Mouse (Mus musculus) small intestine, adult 2 months (tissue): ENCODE data around the gene Tnfrsf9. TPM values are rescaled to one million over a fixed set of nuclear protein-coding genes. Genes with fewer than 3 reads are reported as not detected.

ENCODE experiments used
- H3K27ac ChIP-seq: fragments of 200-500 bp; 2 replicates; pipeline ENCODE4 v1.5.1; 2012; ENCODE audit warnings: low read depth, low read length, control low read depth, inconsistent platforms; ENCODE audit not compliant: insufficient read depth
- H3K27me3 ChIP-seq: fragments of 200-500 bp; 2 replicates; pipeline ENCODE4 v1.6.1; 2012; ENCODE audit warnings: mild to moderate bottlenecking, moderate library complexity, low read length, inconsistent platforms; ENCODE audit not compliant: control insufficient read depth, insufficient read depth
- H3K36me3 ChIP-seq: fragments of 200-500 bp; 2 replicates; pipeline ENCODE4 v1.6.1; 2012; ENCODE audit warnings: mild to moderate bottlenecking, low read length, control low read depth, inconsistent platforms; ENCODE audit not compliant: control insufficient read depth, insufficient read depth
- H3K4me1 ChIP-seq: fragments of 200-500 bp; 2 replicates; pipeline ENCODE4 v1.6.1; 2012; ENCODE audit warnings: low read length, inconsistent platforms, mixed read lengths; ENCODE audit not compliant: control insufficient read depth, insufficient read depth, insufficient read length
- H3K4me3 ChIP-seq: fragments of 200-500 bp; 2 replicates; pipeline ENCODE4 v1.5.1; 2012; ENCODE audit warnings: low read depth, mild to moderate bottlenecking, control low read depth, inconsistent platforms, low read length, moderate library complexity
- CTCF ChIP-seq: fragments of 200-500 bp; IDR thresholded peaks from 2 replicates; pipeline ENCODE4 v1.5.1; 2012; ENCODE audit warnings: low read depth, mild to moderate bottlenecking, control low read depth, inconsistent platforms, low read length, moderate library complexity, mixed read lengths; ENCODE audit not compliant: insufficient replicate concordance, insufficient read length; ENCODE audit errors: extremely low read depth
- POLR2A ChIP-seq: fragments of 200-500 bp; IDR thresholded peaks from 2 replicates; pipeline ENCODE4 v1.6.1; 2012; ENCODE audit warnings: low read depth, mild to moderate bottlenecking, control low read depth, inconsistent platforms, low read length, moderate library complexity
- WGBS: fragments of 180-500 bp; shearing (Covaris S2); methylation state at CpG from one replicate; pipeline ENCODE4 v1.1.7; 2018; 5-methylcytosine and 5-hydroxymethylcytosine counted together
- polyA plus RNA-seq: library from polyadenylated mRNA; depleted of rRNA; stranded (reverse); fragments of >200 nt; gene quantifications from 2 replicates; pipeline ENCODE4 v1.2.3, GENCODE M21; 2012

Tnfrsf9 gene
- polyA plus RNA-seq, 1 experiment, result 1.3 TPM

DNA sequence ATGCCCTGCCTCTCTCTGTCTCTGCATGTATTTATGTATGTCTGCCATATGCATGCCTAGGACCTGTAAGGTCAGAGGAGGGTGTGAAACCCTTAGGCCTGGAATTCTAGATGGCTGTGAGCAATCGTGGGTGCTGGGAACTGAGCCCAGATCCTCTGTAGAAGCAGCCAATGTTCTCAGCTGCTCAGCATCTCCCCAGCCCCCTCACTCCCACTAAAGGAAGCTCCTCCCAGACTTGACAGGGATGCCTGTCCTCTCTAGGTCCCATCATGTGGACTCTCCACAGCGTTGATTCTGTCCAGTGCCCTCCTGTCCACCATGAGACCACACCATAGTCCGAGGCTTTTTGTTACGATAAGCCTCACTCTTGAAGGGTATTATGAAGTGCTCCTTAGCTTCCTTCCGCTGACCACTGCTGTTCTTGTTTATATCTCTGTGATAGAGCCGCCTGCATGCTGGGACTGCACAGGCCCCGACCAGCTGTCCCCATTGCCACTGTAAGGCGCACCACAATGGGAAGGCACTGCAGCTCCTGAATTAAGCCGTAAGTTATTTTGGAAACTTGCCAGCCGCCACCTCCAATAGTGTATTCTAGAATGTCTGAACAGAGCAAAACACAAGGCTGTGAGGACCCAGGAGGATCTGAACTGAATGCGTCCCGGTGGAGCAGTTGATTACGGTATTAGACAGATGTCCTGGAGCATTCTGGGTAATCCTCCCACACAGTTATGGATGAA lies 42.2 kb downstream of the Tnfrsf9 start:
- TF ChIP-seq CTCF, result no peak
- WGBS, result 67% methylated on average over 13 of the region's 13 CpGs
- Histone ChIP-seq H3K27me3 (no peaks in the 10 kb centered on the region), H3K36me3 (no peaks in the 10 kb centered on the region), H3K4me3 (no peak overlapping the region), H3K27ac (no peak overlapping the region), H3K4me1 (no peaks in the 10 kb centered on the region)

DNA sequence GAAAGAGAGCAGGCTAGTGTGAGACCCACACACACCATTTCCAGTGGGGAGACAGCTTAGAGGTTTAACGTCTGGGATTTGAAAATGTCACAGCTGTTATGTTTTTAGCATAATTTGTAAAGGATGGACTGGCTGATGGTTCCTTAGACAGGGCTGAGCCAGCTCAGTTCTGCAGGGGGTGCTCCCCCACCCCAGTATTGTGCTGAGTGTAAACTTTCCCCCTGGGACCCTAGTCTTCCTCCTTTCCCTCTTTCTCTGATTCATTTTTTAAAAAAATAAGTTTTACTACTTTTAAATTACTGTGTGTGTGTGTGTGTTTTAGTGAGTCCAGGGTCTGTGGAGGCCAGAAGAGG lies 42.7 kb downstream of the Tnfrsf9 start:
- Histone ChIP-seq H3K4me1 (no peaks in the 10 kb centered on the region), H3K27me3 (no peaks in the 10 kb centered on the region), H3K36me3 (no peaks in the 10 kb centered on the region), H3K4me3 (no peak overlapping the region), H3K27ac (no peak overlapping the region)
- WGBS, result 49% methylated on average over 1 of the region's 1 CpGs
- TF ChIP-seq CTCF (no peak), POLR2A (no peak)

DNA sequence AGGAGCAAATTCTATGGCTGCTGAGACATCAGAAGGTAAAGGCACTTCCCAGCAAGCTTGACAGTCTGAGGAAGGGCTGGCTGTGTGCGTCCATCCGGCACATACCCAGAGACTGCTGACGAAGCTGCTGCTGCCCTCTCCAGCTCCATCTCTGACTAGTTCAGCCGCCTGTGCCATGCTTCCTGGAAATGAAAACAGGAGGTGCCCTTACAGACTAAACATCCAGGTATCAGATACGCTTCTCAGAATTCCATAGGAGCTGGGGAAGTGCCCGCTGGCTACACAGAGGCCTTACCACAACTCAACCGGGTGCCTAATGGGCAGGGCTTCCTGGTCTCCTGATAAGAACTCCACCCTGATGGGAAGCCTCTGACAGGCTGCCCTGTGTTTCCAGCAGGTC lies 44.2 kb downstream of the Tnfrsf9 start:
- Histone ChIP-seq H3K27ac (no peak overlapping the region), H3K36me3 (no peaks in the 10 kb centered on the region), H3K27me3 (no peaks in the 10 kb centered on the region), H3K4me1 (no peaks in the 10 kb centered on the region), H3K4me3 (no peak overlapping the region)
- TF ChIP-seq POLR2A (no peak), CTCF (no peak)
- 62% methylated on average over 7 of the region's 7 CpGs for WGBS

DNA sequence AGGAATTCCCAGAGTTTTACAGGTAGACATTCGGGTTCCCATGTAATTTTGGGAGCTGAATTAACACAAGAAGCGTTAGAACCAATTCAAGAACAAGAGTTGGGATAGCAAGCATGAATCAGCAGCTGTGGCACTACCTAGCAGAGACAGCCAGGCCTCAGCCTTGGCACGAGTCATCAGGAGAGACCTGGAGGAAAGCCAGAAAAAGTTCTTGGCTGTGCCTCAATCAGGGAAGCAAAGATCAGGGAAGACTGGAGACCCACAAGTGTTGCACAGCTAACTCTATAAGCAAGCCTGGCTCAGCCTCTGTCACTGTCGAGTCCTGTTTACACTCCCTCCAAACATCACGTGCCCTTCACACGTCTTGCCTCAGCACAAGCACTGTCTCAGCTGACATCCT lies 47.9 kb downstream of the Tnfrsf9 start:
- Histone ChIP-seq H3K4me1 (no peaks in the 10 kb centered on the region; the same call in 1 of the 2 replicates), H3K27me3 (no peaks in the 10 kb centered on the region), H3K4me3 (no peak overlapping the region), H3K36me3 (no peaks in the 10 kb centered on the region), H3K27ac (no peak overlapping the region)
- TF ChIP-seq CTCF (no peak), POLR2A (no peak)
- 13% methylated on average over 6 of the region's 6 CpGs for WGBS

DNA sequence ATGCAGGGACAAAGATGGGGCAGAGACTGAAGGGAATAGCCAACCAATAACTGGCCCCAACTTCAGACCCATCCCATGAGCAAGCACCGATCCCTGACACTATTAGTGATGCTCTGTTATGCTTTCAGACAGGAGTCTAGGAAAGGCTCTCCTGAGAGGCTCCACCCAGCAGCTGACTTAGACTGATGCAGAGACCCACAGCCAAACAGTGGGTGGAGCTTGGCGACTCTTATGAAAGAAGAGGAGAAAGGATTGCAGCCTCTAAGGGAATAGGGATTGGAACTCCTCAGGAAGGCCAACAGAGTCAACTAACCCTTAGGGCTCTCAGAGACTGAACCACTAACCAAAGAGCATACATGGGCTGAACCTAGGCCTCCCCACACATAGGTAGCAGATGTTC lies 49.3 kb downstream of the Tnfrsf9 start:
- H3K36me3 ChIP-seq, result no peaks in the 10 kb centered on the region
- TF ChIP-seq POLR2A (no peak), CTCF (no peak)
- no peak overlapping the region for H3K4me3 ChIP-seq
- no peaks in the 10 kb centered on the region for H3K27me3 ChIP-seq
- H3K27ac ChIP-seq, result no peak overlapping the region
- 53% methylated on average over 2 of the region's 2 CpGs for WGBS
- no peaks in the 10 kb centered on the region; the same call in 1 of the 2 replicates for H3K4me1 ChIP-seq

DNA sequence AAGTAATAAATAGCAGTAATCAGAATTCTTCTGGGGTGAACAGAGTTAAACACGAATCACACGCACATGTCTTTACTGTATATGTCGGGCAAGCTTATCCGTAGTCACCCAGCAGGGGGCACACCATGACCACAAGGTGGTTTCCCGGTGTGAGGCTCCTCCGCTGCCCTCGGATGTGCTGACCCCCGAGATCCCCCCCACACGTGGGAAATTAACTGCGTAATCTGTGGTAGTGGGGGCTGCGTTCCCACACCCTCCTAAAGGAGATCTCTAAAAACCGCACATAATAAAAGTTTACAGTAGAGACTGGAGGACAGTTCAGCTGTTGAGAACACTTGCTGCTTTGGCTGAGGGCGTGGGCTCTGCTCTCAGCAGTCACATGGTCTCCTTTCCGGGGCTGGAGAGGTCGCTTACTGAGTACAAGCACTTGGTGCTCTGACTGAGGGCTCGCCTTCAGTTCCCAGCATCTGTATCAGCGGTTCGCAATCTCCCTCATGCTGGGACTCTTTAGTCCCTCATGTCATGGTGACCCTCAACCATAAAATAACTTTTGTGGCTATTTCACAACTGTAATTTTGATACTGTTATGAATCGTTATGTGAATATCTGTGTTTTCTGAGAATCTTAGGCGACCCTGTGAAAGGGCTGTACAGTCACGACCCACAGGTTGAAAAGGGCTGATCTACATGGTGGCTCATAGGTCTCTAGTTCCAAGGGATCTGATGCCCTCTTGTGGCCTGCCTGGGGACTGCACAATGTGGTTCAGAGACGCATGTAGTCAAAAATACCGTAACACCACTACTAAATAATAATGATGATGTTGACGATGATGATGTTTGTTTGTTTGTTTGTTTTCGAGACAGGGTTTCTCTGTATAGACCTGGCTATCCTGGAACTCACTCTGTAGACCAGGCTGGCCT lies 50.5 kb downstream of the Tnfrsf9 start:
- H3K27ac ChIP-seq, result no peak overlapping the region
- H3K36me3 ChIP-seq, result no peaks in the 10 kb centered on the region
- peak; percentile 64; the same call in 1 of the 2 replicates for TF ChIP-seq CTCF
- no peak for TF ChIP-seq POLR2A
- peak overlapping the region; percentile 34 for H3K4me3 ChIP-seq
- H3K4me1 ChIP-seq, result no peaks in the 10 kb centered on the region; the same call in 1 of the 2 replicates
- no peaks in the 10 kb centered on the region for H3K27me3 ChIP-seq
- WGBS, result 9% methylated on average over 25 of the region's 25 CpGs

DNA sequence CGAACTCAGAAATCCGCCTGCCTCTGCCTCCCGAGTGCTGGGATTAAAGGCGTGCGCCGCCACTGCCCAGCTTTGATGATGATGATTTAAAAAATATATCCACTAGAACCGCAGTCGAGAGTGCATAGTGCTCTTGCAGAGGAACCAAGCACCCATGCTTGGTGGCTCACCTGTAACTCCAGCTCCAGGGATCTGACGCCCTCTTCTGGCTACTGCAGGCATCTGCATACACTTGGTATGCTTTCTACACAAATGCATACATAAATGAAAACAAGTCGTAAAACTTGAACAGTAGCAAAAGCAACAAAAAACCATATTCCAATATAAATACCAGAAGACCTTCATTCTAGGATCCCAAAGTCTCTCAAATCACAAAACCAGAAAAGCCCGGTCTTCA lies 51.2 kb downstream of the Tnfrsf9 start:
- Histone ChIP-seq H3K36me3 (no peaks in the 10 kb centered on the region), H3K4me3 (no peak overlapping the region), H3K4me1 (no peaks in the 10 kb centered on the region; the same call in 1 of the 2 replicates), H3K27me3 (no peaks in the 10 kb centered on the region), H3K27ac (no peak overlapping the region)
- TF ChIP-seq POLR2A (no peak), CTCF (no peak)
- 63% methylated on average over 11 of the region's 11 CpGs for WGBS
